Mouse (Mus musculus): ENCODE measurements around the gene Smdt1.

- no peak for TF ChIP-seq GATA1 (IDR thresholded peaks at IDR 0.05; ENCODE audit: low read length)
- TF ChIP-seq TAL1 (IDR thresholded peaks at IDR 0.05; ENCODE audit: low read length): no peak
Observed at GRCm38 (mm10) chr15:82348999-82349341, 10.2 kb downstream of the Smdt1 start.

Data from erythroblast, embryonic 14.5 days (primary cell).